Mouse (Mus musculus) hindlimb bud, embryonic 11.5 days (tissue): Measurements from ENCODE around the gene Ppdpf.
"Not testable (repeated sequence)": the region's sequence is repeated elsewhere in the genome, so short reads cannot be mapped to it uniquely, and the experiment has no call there.

ENCODE experiments used
- DNase-seq: peaks from one replicate; pipeline ENCODE4 v3.0.0-alpha.2; 2012; ENCODE audit warnings: low read depth, low spot score; ENCODE audit errors: extremely low spot score

The Ppdpf gene

GRCm38 (mm10) chr2:181158471-181158870 lies 28.6 kb upstream of the Ppdpf start:
- DNase-seq = no peak

- DNase-seq = no peak
Observed at GRCm38 (mm10) chr2:181159091-181159514, 27.9 kb upstream of the Ppdpf start.

GRCm38 (mm10) chr2:181159771-181160170 lies 27.3 kb upstream of the Ppdpf start:
- DNase-seq = no peak

GRCm38 (mm10) chr2:181160821-181161220 lies 26.2 kb upstream of the Ppdpf start:
- no peak for DNase-seq

GRCm38 (mm10) chr2:181166469-181166868 lies 20.6 kb upstream of the Ppdpf start:
- no peak for DNase-seq

- no peak for DNase-seq
Observed at GRCm38 (mm10) chr2:181174646-181175045, 12.4 kb upstream of the Ppdpf start.

- DNase-seq = no peak
Observed at GRCm38 (mm10) chr2:181178015-181178414, 9.0 kb upstream of the Ppdpf start.

- DNase-seq = no peak
Observed at GRCm38 (mm10) chr2:181178471-181178870, 8.6 kb upstream of the Ppdpf start.

- no peak for DNase-seq
Observed at GRCm38 (mm10) chr2:181180898-181181297, 6.1 kb upstream of the Ppdpf start.

GRCm38 (mm10) chr2:181186635-181187034 lies 412 bp upstream of the Ppdpf start:
- peak; percentile 66 for DNase-seq

GRCm38 (mm10) chr2:181188681-181189080 lies 1.6 kb downstream of the Ppdpf start:
- no peak for DNase-seq

GRCm38 (mm10) chr2:181189321-181189720 lies 2.3 kb downstream of the Ppdpf start:
- DNase-seq = no peak

- DNase-seq = not testable (repeated sequence)
Observed at GRCm38 (mm10) chr2:181191385-181191784, 4.3 kb downstream of the Ppdpf start.

GRCm38 (mm10) chr2:181191936-181192335 lies 4.9 kb downstream of the Ppdpf start:
- no peak for DNase-seq

- DNase-seq = no peak
Observed at GRCm38 (mm10) chr2:181193044-181193443, 6.0 kb downstream of the Ppdpf start.

- DNase-seq = no peak
Observed at GRCm38 (mm10) chr2:181196628-181197300, 9.7 kb downstream of the Ppdpf start.

GRCm38 (mm10) chr2:181201606-181202005 lies 14.6 kb downstream of the Ppdpf start:
- DNase-seq = no peak

GRCm38 (mm10) chr2:181202422-181202821 lies 15.4 kb downstream of the Ppdpf start, which contains the start of gene Ptk6:
Gene Ptk6, minus strand, starts transcription at chr2:181202789.
- no peak for DNase-seq

- no peak for DNase-seq
Observed at GRCm38 (mm10) chr2:181202886-181203285, 15.8 kb downstream of the Ppdpf start.

GRCm38 (mm10) chr2:181205678-181206077 lies 18.6 kb downstream of the Ppdpf start:
- DNase-seq = no peak

- no peak for DNase-seq
Observed at GRCm38 (mm10) chr2:181206118-181206517, 19.1 kb downstream of the Ppdpf start.

GRCm38 (mm10) chr2:181212389-181213020 lies 25.5 kb downstream of the Ppdpf start:
- DNase-seq = no peak
